Mouse (Mus musculus): ENCODE data around the gene Urad. TPM values are rescaled to one million over a fixed set of nuclear protein-coding genes. Genes with fewer than 3 reads are reported as not detected.

Gene Urad
- polyA plus RNA-seq (2012; rRNA removed; ENCODE audit: low replicate concordance), result not detected in 2 replicates

DNA sequence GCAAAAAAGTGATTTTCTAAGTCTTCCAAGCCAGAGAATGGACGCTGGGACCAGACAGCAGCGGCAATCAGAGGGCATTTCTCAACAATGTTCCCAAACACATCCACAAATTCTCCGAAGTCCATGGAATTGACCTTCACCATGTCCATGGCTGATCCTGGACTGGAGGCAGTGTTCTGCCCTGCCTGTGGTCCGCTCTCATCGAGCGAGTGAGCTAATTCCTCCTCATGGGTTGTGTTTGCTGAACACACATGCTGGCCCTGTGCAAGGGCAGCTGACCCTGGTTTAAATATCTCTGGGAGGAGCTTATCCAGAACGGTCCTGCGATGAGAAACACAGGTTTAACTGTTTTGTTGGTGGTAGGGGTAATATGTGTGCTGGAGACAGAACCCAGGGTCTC, at the start of gene Urad:
Gene Urad, minus strand, starts transcription at position 258 of the 400 bp plus-strand sequence.

GRCm38 (mm10) chr5:147306638-147307397, 15.4 kb downstream of the Urad start, which contains the start of gene Cdx2:
Gene Cdx2 (minus strand): TSS chr5:147307270.

DNA sequence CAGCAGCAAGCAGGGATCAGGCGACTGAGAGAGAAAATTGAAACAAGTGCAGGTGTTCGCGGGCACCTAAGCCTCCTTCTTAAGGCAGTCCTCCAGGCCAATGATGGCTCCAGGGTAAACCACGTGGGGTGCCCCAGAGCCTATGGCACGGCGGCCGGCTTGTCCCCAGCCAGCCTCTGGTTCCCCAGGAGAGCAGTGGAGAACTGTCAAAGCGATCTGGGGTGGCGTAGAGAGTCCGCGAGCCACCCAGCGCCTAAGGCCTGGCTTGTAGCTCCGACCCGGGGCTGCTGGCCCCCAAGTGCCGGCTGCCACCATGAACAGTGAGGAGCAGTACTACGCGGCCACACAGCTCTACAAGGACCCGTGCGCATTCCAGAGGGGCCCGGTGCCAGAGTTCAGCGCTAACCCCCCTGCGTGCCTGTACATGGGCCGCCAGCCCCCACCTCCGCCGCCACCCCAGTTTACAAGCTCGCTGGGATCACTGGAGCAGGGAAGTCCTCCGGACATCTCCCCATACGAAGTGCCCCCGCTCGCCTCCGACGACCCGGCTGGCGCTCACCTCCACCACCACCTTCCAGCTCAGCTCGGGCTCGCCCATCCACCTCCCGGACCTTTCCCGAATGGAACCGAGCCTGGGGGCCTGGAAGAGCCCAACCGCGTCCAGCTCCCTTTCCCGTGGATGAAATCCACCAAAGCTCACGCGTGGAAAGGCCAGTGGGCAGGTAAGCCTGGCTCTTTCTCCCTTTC, 52.1 kb downstream of the Urad start, which contains the start of gene Pdx1:
Gene Pdx1, plus strand, starts transcription at position 34 of the 747 bp plus-strand sequence.

Other genes starting within 250 kb of the Urad start
- gene Lnx2, start 245.9 kb downstream of the Urad start, polyA plus RNA-seq (2012; rRNA removed; ENCODE audit: low replicate concordance), result 21.9 and 41.0 TPM in 2 replicates
- gene Polr1d, start 245.4 kb downstream of the Urad start, polyA plus RNA-seq (2012; rRNA removed; ENCODE audit: low replicate concordance), result 60.8 and 66.7 TPM in 2 replicates
- not detected in 2 replicates for gene Gsx1, start 133.7 kb downstream of the Urad start, polyA plus RNA-seq (2012; rRNA removed; ENCODE audit: low replicate concordance)
- not detected in 2 replicates for gene Pdx1, start 52.5 kb downstream of the Urad start, polyA plus RNA-seq (2012; rRNA removed; ENCODE audit: low replicate concordance)
- gene Cdx2, start 15.2 kb downstream of the Urad start, polyA plus RNA-seq (2012; rRNA removed; ENCODE audit: low replicate concordance), result not detected in 2 replicates
- 0.42 and 1.6 TPM in 2 replicates for gene Flt3, start 78.0 kb upstream of the Urad start, polyA plus RNA-seq (2012; rRNA removed; ENCODE audit: low replicate concordance)
- gene Pan3, start 107.7 kb upstream of the Urad start, polyA plus RNA-seq (2012; rRNA removed; ENCODE audit: low replicate concordance), result 33.9 and 41.7 TPM in 2 replicates

Data from subcutaneous adipose tissue, adult 2 months (tissue).